In genomic region chr11:116142211-116142991, GRCm38 (mm10) we compare ENCODE assay signal across 11 mouse cellular contexts. TPM values are rescaled to one million over a fixed set of nuclear protein-coding genes. Genes with fewer than 3 reads are reported as not detected.
A peak's percentile ranks its signal among the peaks of the same experiment; 100 is the strongest.
DNase-seq lines count a peak whose midpoint lies in the region; ATAC-seq and TF ChIP-seq lines count a peak whose summit lies in the region.
"Had no signal": no experiment of that assay in that cellular context is flagged by ENCODE, and none has a peak within 500 bp of the region (broad histone marks: within the 10 kb centered on the region; RNA-seq: fewer than 3 reads in every experiment).

No protein-coding gene starts in this region.

- in situ Hi-C loops in ES-E14 (cut with MboI; ENCODE audit: low sequenced_read_pairs in 2 of 2, unreplicated experiment in 2 of 2) = no loop called here

- intact Hi-C loops in heart, adult 2 months (cut with DNase I) = loop anchor here (2.0 kb wide), 1 partner anchor 24 kb away; no protein-coding TSS in a partner anchor

- peaks cover 15% of the 10 kb centered on the region for H3K4me1 ChIP-seq in heart, embryonic 13.5 days
- H3K4me1 ChIP-seq in heart, adult 2 months (ENCODE audit: control insufficient read depth, insufficient read depth, low read length) = no peaks in the 10 kb centered on the region; the same call in none of the 2 replicates
- peaks cover 1 to 28% of the 10 kb centered on the region in 2 experiments; a peak in 2 of 4 replicates for H3K4me1 ChIP-seq in ES-E14 (ENCODE audit: control insufficient read depth in 2 of 2, insufficient read depth in 2 of 2, low read length in 2 of 2, poor library complexity in 1 of 2)
- H3K4me1 ChIP-seq in embryonic facial prominence, embryonic 10.5 days = peaks cover 32% of the 10 kb centered on the region
- peaks cover 79% of the 10 kb centered on the region for H3K4me1 ChIP-seq in megakaryocyte, embryonic 14.5 days
- H3K4me1 ChIP-seq in forebrain, postnatal 0 days (ENCODE audit: insufficient read depth) = no peaks in the 10 kb centered on the region

- no peak for TF ChIP-seq CTCF in heart, adult 2 months (IDR thresholded peaks at IDR 0.05)
- no peak for TF ChIP-seq CTCF in forebrain, postnatal 0 days (IDR thresholded peaks at IDR 0.05; ENCODE audit: low read depth)

- 0 out of 2 replicates have a peak overlapping the region, but pooled peaks have one; percentile 40 for H3K9ac ChIP-seq in heart, embryonic 13.5 days
- no peak overlapping the region for H3K9ac ChIP-seq in heart, adult 2 months (ENCODE audit: low read depth, low read length)
- peak overlapping the region; percentile 63 for H3K9ac ChIP-seq in ES-E14 (ENCODE audit: insufficient read depth, low read depth, low read length, poor library complexity, severe bottlenecking)
- no peak overlapping the region for H3K9ac ChIP-seq in forebrain, postnatal 0 days

- no peak overlapping the region for H3K4me3 ChIP-seq in heart, embryonic 13.5 days
- no peak overlapping the region for H3K4me3 ChIP-seq in heart, adult 2 months
- H3K4me3 ChIP-seq in ES-E14 (ENCODE audit: insufficient read depth in 1 of 2, low read depth in 1 of 2, low read length in 2 of 2, poor library complexity in 1 of 2, severe bottlenecking in 1 of 2) = peak overlapping the region in 1 of 2 experiments; percentile 31; a peak in 2 of 4 replicates
- H3K4me3 ChIP-seq in embryonic facial prominence, embryonic 10.5 days = no peak overlapping the region
- H3K4me3 ChIP-seq in megakaryocyte, embryonic 14.5 days (replicated peaks) = peak overlapping the region; percentile 69
- H3K4me3 ChIP-seq in forebrain, postnatal 0 days (ENCODE audit: low read depth, low read length) = no peak overlapping the region
- H3K4me3 ChIP-seq: midbrain, embryonic 12.5 days had no signal

- H3K27me3 ChIP-seq in heart, embryonic 13.5 days (replicated peaks) = no peaks in the 10 kb centered on the region
- no peaks in the 10 kb centered on the region for H3K27me3 ChIP-seq in heart, adult 2 months (ENCODE audit: control insufficient read depth, insufficient read depth, low read length)
- no peaks in the 10 kb centered on the region for H3K27me3 ChIP-seq in embryonic facial prominence, embryonic 10.5 days (replicated peaks; ENCODE audit: low read depth, poor library complexity, severe bottlenecking)
- H3K27me3 ChIP-seq in megakaryocyte, embryonic 14.5 days (replicated peaks) = no peaks in the 10 kb centered on the region
- no peaks in the 10 kb centered on the region for H3K27me3 ChIP-seq in forebrain, postnatal 0 days (ENCODE audit: insufficient read depth, low read length)
- H3K27me3 ChIP-seq: midbrain, embryonic 12.5 days had no signal

- peaks cover 2% of the 10 kb centered on the region; the same call in 1 of the 2 replicates for H3K79me2 ChIP-seq in heart, adult 2 months (replicated peaks; ENCODE audit: control insufficient read depth, insufficient read depth, low read length)

- peaks cover 59% of the 10 kb centered on the region for H3K36me3 ChIP-seq in heart, embryonic 13.5 days
- no peaks in the 10 kb centered on the region for H3K36me3 ChIP-seq in heart, adult 2 months (ENCODE audit: control insufficient read depth, insufficient read depth, low read length)
- peaks cover 1% of the 10 kb centered on the region; the same call in 1 of the 2 replicates for H3K36me3 ChIP-seq in ES-E14 (ENCODE audit: control insufficient read depth, insufficient read depth, low read length, poor library complexity, severe bottlenecking)
- peaks cover 62% of the 10 kb centered on the region for H3K36me3 ChIP-seq in embryonic facial prominence, embryonic 10.5 days (replicated peaks)
- peaks cover 67% of the 10 kb centered on the region for H3K36me3 ChIP-seq in megakaryocyte, embryonic 14.5 days (replicated peaks; ENCODE audit: low read length)
- H3K36me3 ChIP-seq in forebrain, postnatal 0 days (ENCODE audit: insufficient read depth) = peaks cover 55% of the 10 kb centered on the region

- H3K27ac ChIP-seq in heart, embryonic 13.5 days (replicated peaks) = peak overlapping the region; percentile 20
- no peak overlapping the region for H3K27ac ChIP-seq in heart, adult 2 months
- H3K27ac ChIP-seq in ES-E14 (ENCODE audit: insufficient read depth, low read depth, low read length, poor library complexity, severe bottlenecking) = peak overlapping the region; percentile 86
- H3K27ac ChIP-seq in embryonic facial prominence, embryonic 10.5 days (replicated peaks) = peak overlapping the region; percentile 7; the same call in 1 of the 2 replicates
- H3K27ac ChIP-seq in forebrain, postnatal 0 days (ENCODE audit: low read depth, low read length) = no peak overlapping the region
- H3K27ac ChIP-seq: midbrain, embryonic 12.5 days had no signal

- peak overlapping the region; percentile 14; the same call in 1 of the 2 replicates for H3K4me2 ChIP-seq in heart, embryonic 13.5 days
- H3K4me2 ChIP-seq in forebrain, postnatal 0 days (ENCODE audit: low read depth) = no peak overlapping the region
- H3K4me2 ChIP-seq: midbrain, embryonic 12.5 days had no signal

- no peak for DNase-seq in heart, adult 2 months
- DNase-seq in ES-E14 (ENCODE audit: low read depth, low spot score) = no peak
- DNase-seq in embryonic facial prominence, embryonic 10.5 days (ENCODE audit: low spot score) = no peak
- no peak for DNase-seq in forebrain, postnatal 0 days
- DNase-seq in frontal cortex, postnatal 14 days (ENCODE audit: low spot score in 2 of 2) = no peak
- no peak for DNase-seq in left cerebral cortex, adult 18-20 months (ENCODE audit: low spot score in 2 of 2)
- DNase-seq: cerebellum, postnatal 14 days; heart, postnatal 4 days had no signal

- WGBS in heart, embryonic 13.5 days = 57% methylated on average over 10 of the region's 10 CpGs
- 71% methylated on average over 10 of the region's 10 CpGs for WGBS in heart, adult 2 months
- WGBS in embryonic facial prominence, embryonic 10.5 days = 50% methylated on average over 10 of the region's 10 CpGs
- WGBS in forebrain, postnatal 0 days = 78% methylated on average over 10 of the region's 10 CpGs

- no peaks in the 10 kb centered on the region for H3K9me3 ChIP-seq in heart, embryonic 13.5 days
- H3K9me3 ChIP-seq in ES-E14 (ENCODE audit: control insufficient read depth, insufficient read depth, low read depth, low read length) = no peaks in the 10 kb centered on the region
- H3K9me3 ChIP-seq in embryonic facial prominence, embryonic 10.5 days = no peaks in the 10 kb centered on the region
- H3K9me3 ChIP-seq in megakaryocyte, embryonic 14.5 days = no peaks in the 10 kb centered on the region
- no peaks in the 10 kb centered on the region for H3K9me3 ChIP-seq in forebrain, postnatal 0 days (ENCODE audit: low read length)
- H3K9me3 ChIP-seq: midbrain, embryonic 12.5 days had no signal

- no peak for TF ChIP-seq POLR2A in heart, adult 2 months (IDR thresholded peaks at IDR 0.05; ENCODE audit: insufficient read depth, low read depth, low read length)

- ATAC-seq in heart, embryonic 13.5 days (ENCODE audit: extremely low read depth, insufficient number of reproducible peaks, low FRiP score, low TSS enrichment) = peak; percentile 65
- no peak for ATAC-seq in forebrain, postnatal 0 days

- no peak for TF ChIP-seq EP300 in heart, adult 2 months (IDR thresholded peaks at IDR 0.05; ENCODE audit: insufficient read depth, low read depth, low read length)

RNA-seq across cellular contexts. Expression of gene Mrpl38, which starts 3.7 kb away (rescaled TPM):
- 82.4 and 92.2 TPM in 2 replicates for polyA plus RNA-seq in heart, embryonic 13.5 days (2015; fragmentation: Nextera tagmentation; extraction: Ambion mirVana)
- 10 to 100 TPM; 56.8 to 59.7 TPM for total RNA-seq in heart, adult 2 months (2021)
- 42.1 and 55.5 TPM in 2 replicates for polyA plus RNA-seq in heart, adult 2 months (2012; rRNA removed)
- 81.1 and 81.3 TPM in 2 replicates for total RNA-seq in ES-E14 (2012; rRNA removed)
- 108 and 117 TPM in 2 replicates for polyA plus RNA-seq in embryonic facial prominence, embryonic 10.5 days (2016; fragmentation: Nextera tagmentation; extraction: Ambion mirVana)
- 25.4 and 80.4 TPM in 2 replicates for polyA plus RNA-seq in megakaryocyte, embryonic 14.5 days (2012; ENCODE audit: insufficient read depth, low replicate concordance)
- total RNA-seq in forebrain, postnatal 0 days (2014; rRNA removed) = 56.7 and 67.8 TPM in 2 replicates
- polyA plus RNA-seq in forebrain, postnatal 0 days (2015; fragmentation: Nextera tagmentation; extraction: Ambion mirVana) = 60.7 and 63.6 TPM in 2 replicates
- total RNA-seq in left cerebral cortex, adult 18-20 months (2021) = 10 to 100 TPM; 61.7 to 66.9 TPM

RNA-seq across cellular contexts. Expression of gene Trim65, which starts 11.5 kb away (rescaled TPM):
- 4.2 and 4.3 TPM in 2 replicates for polyA plus RNA-seq in heart, embryonic 13.5 days (2015; fragmentation: Nextera tagmentation; extraction: Ambion mirVana)
- total RNA-seq in heart, adult 2 months (2021) = 1 to 10 TPM; 6.1 to 8.6 TPM
- 8.8 and 10.8 TPM in 2 replicates for polyA plus RNA-seq in heart, adult 2 months (2012; rRNA removed)
- total RNA-seq in ES-E14 (2012; rRNA removed) = 0.31 and 0.42 TPM in 2 replicates
- 1.9 and 2.3 TPM in 2 replicates for polyA plus RNA-seq in embryonic facial prominence, embryonic 10.5 days (2016; fragmentation: Nextera tagmentation; extraction: Ambion mirVana)
- polyA plus RNA-seq in megakaryocyte, embryonic 14.5 days (2012; ENCODE audit: insufficient read depth, low replicate concordance) = 3.0 and 9.5 TPM in 2 replicates
- 4.2 and 5.0 TPM in 2 replicates for total RNA-seq in forebrain, postnatal 0 days (2014; rRNA removed)
- 1.2 and 1.9 TPM in 2 replicates for polyA plus RNA-seq in forebrain, postnatal 0 days (2015; fragmentation: Nextera tagmentation; extraction: Ambion mirVana)
- total RNA-seq in left cerebral cortex, adult 18-20 months (2021) = 1 to 10 TPM; 7.3 to 7.9 TPM

RNA-seq across cellular contexts. Expression of gene Trim47, which starts 15.4 kb away (rescaled TPM):
- 46.1 and 51.1 TPM in 2 replicates for polyA plus RNA-seq in heart, embryonic 13.5 days (2015; fragmentation: Nextera tagmentation; extraction: Ambion mirVana)
- 10 to 100 TPM; 23.1 to 28.2 TPM for total RNA-seq in heart, adult 2 months (2021)
- polyA plus RNA-seq in heart, adult 2 months (2012; rRNA removed) = 23.7 and 29.5 TPM in 2 replicates
- 2.0 and 3.3 TPM in 2 replicates for total RNA-seq in ES-E14 (2012; rRNA removed)
- polyA plus RNA-seq in embryonic facial prominence, embryonic 10.5 days (2016; fragmentation: Nextera tagmentation; extraction: Ambion mirVana) = 4.5 and 4.7 TPM in 2 replicates
- polyA plus RNA-seq in megakaryocyte, embryonic 14.5 days (2012; ENCODE audit: insufficient read depth, low replicate concordance) = 6.9 and 23.5 TPM in 2 replicates
- 10.5 and 13.0 TPM in 2 replicates for total RNA-seq in forebrain, postnatal 0 days (2014; rRNA removed)
- 6.6 and 7.8 TPM in 2 replicates for polyA plus RNA-seq in forebrain, postnatal 0 days (2015; fragmentation: Nextera tagmentation; extraction: Ambion mirVana)
- 1 to 10 TPM; 7.3 to 7.9 TPM for total RNA-seq in left cerebral cortex, adult 18-20 months (2021)

RNA-seq across cellular contexts. Expression of gene Fbf1, which starts 25.6 kb away (rescaled TPM):
- polyA plus RNA-seq in heart, embryonic 13.5 days (2015; fragmentation: Nextera tagmentation; extraction: Ambion mirVana) = 22.8 and 24.4 TPM in 2 replicates
- total RNA-seq in heart, adult 2 months (2021) = 10 to 100 TPM; 14.8 to 15.0 TPM
- 11.8 and 17.6 TPM in 2 replicates for polyA plus RNA-seq in heart, adult 2 months (2012; rRNA removed)
- 29.4 and 32.1 TPM in 2 replicates for total RNA-seq in ES-E14 (2012; rRNA removed)
- 61.0 and 61.8 TPM in 2 replicates for polyA plus RNA-seq in embryonic facial prominence, embryonic 10.5 days (2016; fragmentation: Nextera tagmentation; extraction: Ambion mirVana)
- 33.9 and 37.8 TPM in 2 replicates for polyA plus RNA-seq in megakaryocyte, embryonic 14.5 days (2012; ENCODE audit: insufficient read depth, low replicate concordance)
- total RNA-seq in forebrain, postnatal 0 days (2014; rRNA removed) = 97.9 and 108 TPM in 2 replicates
- polyA plus RNA-seq in forebrain, postnatal 0 days (2015; fragmentation: Nextera tagmentation; extraction: Ambion mirVana) = 23.2 and 38.2 TPM in 2 replicates
- 10 to 100 TPM; 75.9 to 81.3 TPM for total RNA-seq in left cerebral cortex, adult 18-20 months (2021)

RNA-seq across cellular contexts. Expression of gene Wbp2, which starts 55.6 kb away (rescaled TPM):
- polyA plus RNA-seq in heart, embryonic 13.5 days (2015; fragmentation: Nextera tagmentation; extraction: Ambion mirVana) = 134 and 138 TPM in 2 replicates
- 100 to 1,000 TPM in 1 of 2 experiments, 10 to 100 TPM in 1; 91.0 to 108 TPM for total RNA-seq in heart, adult 2 months (2021)
- polyA plus RNA-seq in heart, adult 2 months (2012; rRNA removed) = 151 and 176 TPM in 2 replicates
- 16.9 and 20.1 TPM in 2 replicates for total RNA-seq in ES-E14 (2012; rRNA removed)
- polyA plus RNA-seq in embryonic facial prominence, embryonic 10.5 days (2016; fragmentation: Nextera tagmentation; extraction: Ambion mirVana) = 74.2 and 76.8 TPM in 2 replicates
- 842 and 1,717 TPM in 2 replicates for polyA plus RNA-seq in megakaryocyte, embryonic 14.5 days (2012; ENCODE audit: insufficient read depth, low replicate concordance)
- total RNA-seq in forebrain, postnatal 0 days (2014; rRNA removed) = 94.7 and 130 TPM in 2 replicates
- polyA plus RNA-seq in forebrain, postnatal 0 days (2015; fragmentation: Nextera tagmentation; extraction: Ambion mirVana) = 281 and 287 TPM in 2 replicates
- 100 to 1,000 TPM; 464 to 477 TPM for total RNA-seq in left cerebral cortex, adult 18-20 months (2021)

Comparison
In these comparisons a context has a peak if more than half of its experiments do, and no peak if none do; other contexts are left out.
1. H3K27ac ChIP-seq: peak in heart, embryonic 13.5 days (single experiment), ES-E14 (single experiment) and embryonic facial prominence, embryonic 10.5 days (single experiment); none in heart, adult 2 months (single experiment) and forebrain, postnatal 0 days (single experiment).
2. H3K9ac ChIP-seq: peak in heart, embryonic 13.5 days (single experiment) and ES-E14 (single experiment); none in heart, adult 2 months (single experiment) and forebrain, postnatal 0 days (single experiment).